Mouse (Mus musculus): ENCODE data around the gene Med29.

The Med29 gene

GRCm38 (mm10) chr7:28376011-28376771 is 16.3 kb downstream of the Med29 start:
- no peak for DNase-seq (ENCODE audit: extremely low read depth, low read depth, low spot score)

- DNase-seq (ENCODE audit: extremely low read depth, low read depth, low spot score): no peak
These were observed 17.2 kb downstream of the Med29 start for GRCm38 (mm10) chr7:28375176-28375921.

GRCm38 (mm10) chr7:28374647-28375046 is 17.9 kb downstream of the Med29 start:
- no peak for DNase-seq (ENCODE audit: extremely low read depth, low read depth, low spot score)

- DNase-seq (ENCODE audit: extremely low read depth, low read depth, low spot score): no peak
These were observed 18.5 kb downstream of the Med29 start for GRCm38 (mm10) chr7:28373891-28374495.

- DNase-seq (ENCODE audit: extremely low read depth, low read depth, low spot score): no peak
These were observed 19.4 kb downstream of the Med29 start for GRCm38 (mm10) chr7:28373131-28373581.

- peak; percentile 97 for DNase-seq (ENCODE audit: extremely low read depth, low read depth, low spot score)
These were observed 20.0 kb downstream of the Med29 start, which contains the start of gene Plekhg2 for GRCm38 (mm10) chr7:28372251-28373108. Gene Plekhg2, minus strand, starts transcription at chr7:28372599.

GRCm38 (mm10) chr7:28371514-28371989 is 21.0 kb downstream of the Med29 start:
- DNase-seq (ENCODE audit: extremely low read depth, low read depth, low spot score): no peak

- DNase-seq (ENCODE audit: extremely low read depth, low read depth, low spot score): no peak
These were observed 21.5 kb downstream of the Med29 start for GRCm38 (mm10) chr7:28370977-28371513.

- DNase-seq (ENCODE audit: extremely low read depth, low read depth, low spot score): no peak
These were observed 22.5 kb downstream of the Med29 start for GRCm38 (mm10) chr7:28370051-28370450.

- DNase-seq (ENCODE audit: extremely low read depth, low read depth, low spot score): no peak
These were observed 24.1 kb downstream of the Med29 start for GRCm38 (mm10) chr7:28368276-28368920.

GRCm38 (mm10) chr7:28367663-28368275 is 24.7 kb downstream of the Med29 start:
- no peak for DNase-seq (ENCODE audit: extremely low read depth, low read depth, low spot score)

GRCm38 (mm10) chr7:28362441-28363060 is 30.0 kb downstream of the Med29 start:
- no peak for DNase-seq (ENCODE audit: extremely low read depth, low read depth, low spot score)

GRCm38 (mm10) chr7:28361647-28362341 is 30.7 kb downstream of the Med29 start:
- no peak for DNase-seq (ENCODE audit: extremely low read depth, low read depth, low spot score)

- no peak for DNase-seq (ENCODE audit: extremely low read depth, low read depth, low spot score)
These were observed 32.2 kb downstream of the Med29 start for GRCm38 (mm10) chr7:28360291-28360690.

GRCm38 (mm10) chr7:28359854-28360253 is 32.7 kb downstream of the Med29 start:
- DNase-seq (ENCODE audit: extremely low read depth, low read depth, low spot score): no peak

- no peak for DNase-seq (ENCODE audit: extremely low read depth, low read depth, low spot score)
These were observed 34.1 kb downstream of the Med29 start for GRCm38 (mm10) chr7:28358431-28358830.

GRCm38 (mm10) chr7:28357984-28358383 is 34.5 kb downstream of the Med29 start:
- no peak for DNase-seq (ENCODE audit: extremely low read depth, low read depth, low spot score)

- no peak for DNase-seq (ENCODE audit: extremely low read depth, low read depth, low spot score)
These were observed 35.5 kb downstream of the Med29 start for GRCm38 (mm10) chr7:28356981-28357380.
